Mouse (Mus musculus): ENCODE measurements at regions not wholly inside any gene's neighbourhood (a gene's known extent, or its start where the extent isn't known, plus 50 kb on each side); places are given as distances from the start of the nearest gene placed in this dataset.

DNA sequence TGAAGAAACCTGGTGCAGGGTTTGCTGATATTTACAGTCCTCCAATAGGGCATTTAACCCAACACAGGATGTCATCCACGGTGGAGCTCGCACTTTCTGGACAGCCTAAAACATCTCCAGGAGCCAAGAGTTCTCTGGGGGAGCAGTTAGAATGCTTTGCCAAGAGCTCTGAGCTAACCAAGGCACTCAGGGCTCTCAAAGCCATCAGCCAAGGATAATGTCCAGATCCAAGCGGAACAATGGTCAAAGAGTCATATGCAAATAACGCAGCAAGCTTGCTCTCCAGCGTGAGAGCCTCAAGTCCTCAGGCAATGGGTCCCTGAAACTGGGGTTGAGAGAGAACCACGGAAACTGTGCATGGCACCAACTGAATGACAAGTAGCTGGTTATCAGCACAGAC is 96.8 kb upstream of the Rpl34 start:
- Histone ChIP-seq H3ac (ENCODE audit: control insufficient read depth, insufficient read length, low read depth) (no peak overlapping the region), H3K36me3 (ENCODE audit: control insufficient read depth, insufficient read depth) (no peaks in the 10 kb centered on the region), H3K4me3 (ENCODE audit: insufficient read depth, poor library complexity, severe bottlenecking) (no peak overlapping the region), H3K27me3 (ENCODE audit: control insufficient read depth, insufficient read depth, insufficient read length) (no peaks in the 10 kb centered on the region), H3K79me3 (ENCODE audit: low read depth) (no peaks in the 10 kb centered on the region), H3K79me2 (ENCODE audit: control insufficient read depth, insufficient read depth) (no peaks in the 10 kb centered on the region)
- TF ChIP-seq CTCF (IDR thresholded peaks at IDR 0.05; ENCODE audit: control insufficient read depth, insufficient read depth, insufficient read length) (no peak), MYOG (IDR thresholded peaks at IDR 0.05; ENCODE audit: control insufficient read depth, extremely low read depth, insufficient read length) (no peak), MYOD1 (IDR thresholded peaks at IDR 0.05; ENCODE audit: control insufficient read depth, insufficient read length, low read depth) (no peak), MAX (IDR thresholded peaks at IDR 0.05) (no peak), FOSL1 (IDR thresholded peaks at IDR 0.05; ENCODE audit: insufficient read depth, low read length, poor library complexity, severe bottlenecking) (no peak), CEBPB (IDR thresholded peaks at IDR 0.05; ENCODE audit: low read depth) (no peak)

GRCm38 (mm10) chr3:130819837-130820098 is 89.6 kb upstream of the Rpl34 start:
- TF ChIP-seq CEBPB (IDR thresholded peaks at IDR 0.05; ENCODE audit: low read depth) (no peak), MAX (IDR thresholded peaks at IDR 0.05) (no peak), FOSL1 (IDR thresholded peaks at IDR 0.05; ENCODE audit: insufficient read depth, low read length, poor library complexity, severe bottlenecking) (no peak), CTCF (IDR thresholded peaks at IDR 0.05; ENCODE audit: control insufficient read depth, insufficient read depth, insufficient read length) (no peak), MYOD1 (IDR thresholded peaks at IDR 0.05; ENCODE audit: control insufficient read depth, insufficient read length, low read depth) (no peak)
- H3K27me3 ChIP-seq (ENCODE audit: control insufficient read depth, insufficient read depth, insufficient read length): no peaks in the 10 kb centered on the region

GRCm38 (mm10) chr3:130819031-130819836 is 89.0 kb upstream of the Rpl34 start:
- Histone ChIP-seq H3ac (ENCODE audit: control insufficient read depth, insufficient read length, low read depth) (no peak overlapping the region), H3K36me3 (ENCODE audit: control insufficient read depth, insufficient read depth) (no peaks in the 10 kb centered on the region), H3K4me3 (ENCODE audit: insufficient read depth, poor library complexity, severe bottlenecking) (no peak overlapping the region), H3K27me3 (ENCODE audit: control insufficient read depth, insufficient read depth, insufficient read length) (no peaks in the 10 kb centered on the region), H3K79me2 (ENCODE audit: control insufficient read depth, insufficient read depth) (no peaks in the 10 kb centered on the region), H3K79me3 (ENCODE audit: low read depth) (no peaks in the 10 kb centered on the region)
- TF ChIP-seq MYOD1 (IDR thresholded peaks at IDR 0.05; ENCODE audit: control insufficient read depth, insufficient read length, low read depth): no peak
- TF ChIP-seq CEBPB (IDR thresholded peaks at IDR 0.05; ENCODE audit: low read depth): no peak
- no peak for TF ChIP-seq MYOG (IDR thresholded peaks at IDR 0.05; ENCODE audit: control insufficient read depth, extremely low read depth, insufficient read length)
- TF ChIP-seq USF1 (IDR thresholded peaks at IDR 0.05; ENCODE audit: low read depth): no peak
- no peak for TF ChIP-seq FOSL1 (IDR thresholded peaks at IDR 0.05; ENCODE audit: insufficient read depth, low read length, poor library complexity, severe bottlenecking)
- no peak for TF ChIP-seq MAX (IDR thresholded peaks at IDR 0.05)
- no peak for TF ChIP-seq CTCF (IDR thresholded peaks at IDR 0.05; ENCODE audit: control insufficient read depth, insufficient read depth, insufficient read length)

More at GRCm38 (mm10) chr3:130819837-130820098, 89.6 kb upstream of the Rpl34 start:
- Histone ChIP-seq H3K36me3 (ENCODE audit: control insufficient read depth, insufficient read depth) (no peaks in the 10 kb centered on the region), H3K79me3 (ENCODE audit: low read depth) (no peaks in the 10 kb centered on the region), H3ac (ENCODE audit: control insufficient read depth, insufficient read length, low read depth) (no peak overlapping the region), H3K79me2 (ENCODE audit: control insufficient read depth, insufficient read depth) (no peaks in the 10 kb centered on the region), H3K4me3 (ENCODE audit: insufficient read depth, poor library complexity, severe bottlenecking) (no peak overlapping the region)

DNA sequence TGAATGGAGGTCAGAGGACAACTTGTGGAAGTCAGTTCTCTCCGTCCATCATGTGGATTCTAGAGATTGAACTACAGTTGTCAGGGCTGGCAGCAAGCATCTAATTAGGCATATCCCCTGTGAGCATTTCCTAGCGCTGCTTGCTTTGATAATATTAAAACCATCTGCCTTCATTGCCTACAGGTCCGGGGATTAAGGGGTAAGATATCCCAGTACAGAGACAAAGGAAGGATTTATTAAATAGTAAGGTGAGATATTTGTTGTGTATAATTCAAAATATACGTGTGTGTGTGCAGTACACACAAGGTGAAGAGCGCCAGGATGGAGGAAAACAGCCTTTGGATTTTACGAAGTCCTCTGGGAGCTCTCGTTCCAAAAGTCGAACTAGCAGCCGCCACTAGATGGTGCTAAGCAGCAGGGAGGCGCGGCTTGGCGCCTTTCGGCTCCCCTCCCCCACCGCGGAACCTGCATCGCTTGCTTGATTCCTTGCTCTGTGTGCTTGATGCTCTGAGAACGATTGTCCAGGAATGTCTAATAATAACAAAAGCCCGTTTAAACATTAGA is 88.4 kb upstream of the Rpl34 start:
- TF ChIP-seq MAX (IDR thresholded peaks at IDR 0.05) (no peak), CTCF (IDR thresholded peaks at IDR 0.05; ENCODE audit: control insufficient read depth, insufficient read depth, insufficient read length) (peak; percentile 87), MYOD1 (IDR thresholded peaks at IDR 0.05; ENCODE audit: control insufficient read depth, insufficient read length, low read depth) (no peak)
- no peak overlapping the region for H3K4me3 ChIP-seq (ENCODE audit: insufficient read depth, poor library complexity, severe bottlenecking)

GRCm38 (mm10) chr3:130809696-130810665 is 79.8 kb upstream of the Rpl34 start:
- Histone ChIP-seq H3K79me2 (ENCODE audit: control insufficient read depth, insufficient read depth) (no peaks in the 10 kb centered on the region), H3ac (ENCODE audit: control insufficient read depth, insufficient read length, low read depth) (no peak overlapping the region), H3K36me3 (ENCODE audit: control insufficient read depth, insufficient read depth) (no peaks in the 10 kb centered on the region), H3K79me3 (ENCODE audit: low read depth) (no peaks in the 10 kb centered on the region), H3K4me3 (ENCODE audit: insufficient read depth, poor library complexity, severe bottlenecking) (no peak overlapping the region), H3K27me3 (ENCODE audit: control insufficient read depth, insufficient read depth, insufficient read length) (no peaks in the 10 kb centered on the region)
- TF ChIP-seq CTCF (IDR thresholded peaks at IDR 0.05; ENCODE audit: control insufficient read depth, insufficient read depth, insufficient read length) (no peak), MYOG (IDR thresholded peaks at IDR 0.05; ENCODE audit: control insufficient read depth, extremely low read depth, insufficient read length) (no peak), FOSL1 (IDR thresholded peaks at IDR 0.05; ENCODE audit: insufficient read depth, low read length, poor library complexity, severe bottlenecking) (no peak), USF1 (IDR thresholded peaks at IDR 0.05; ENCODE audit: low read depth) (no peak), MYOD1 (IDR thresholded peaks at IDR 0.05; ENCODE audit: control insufficient read depth, insufficient read length, low read depth) (no peak), CEBPB (IDR thresholded peaks at IDR 0.05; ENCODE audit: low read depth) (no peak), MAX (IDR thresholded peaks at IDR 0.05) (no peak)

More for the DNA sequence above, 88.4 kb upstream of the Rpl34 start:
- Histone ChIP-seq H3K79me2 (ENCODE audit: control insufficient read depth, insufficient read depth) (no peaks in the 10 kb centered on the region), H3ac (ENCODE audit: control insufficient read depth, insufficient read length, low read depth) (no peak overlapping the region), H3K27me3 (ENCODE audit: control insufficient read depth, insufficient read depth, insufficient read length) (no peaks in the 10 kb centered on the region), H3K36me3 (ENCODE audit: control insufficient read depth, insufficient read depth) (no peaks in the 10 kb centered on the region), H3K79me3 (ENCODE audit: low read depth) (no peaks in the 10 kb centered on the region)
